Mouse (Mus musculus) ES-E14 (cell line): ENCODE measurements around the gene Rnpep. TPM values are rescaled to one million over a fixed set of nuclear protein-coding genes. Genes with fewer than 3 reads are reported as not detected.
"Not testable (repeated sequence)": the region's sequence is repeated elsewhere in the genome, so short reads cannot be mapped to it uniquely, and the experiment has no call there.

ENCODE experiments used
- DNase-seq: peaks from one replicate; pipeline ENCODE4 v3.0.0-alpha.2; 2013; ENCODE audit warnings: low read depth, low spot score
- H3K27ac ChIP-seq: 2 replicates; pipeline ENCODE4 v1.5.1; 2012; ENCODE audit warnings: low read depth, mild to moderate bottlenecking, low read length, moderate library complexity, mixed read lengths; ENCODE audit not compliant: poor library complexity, insufficient read depth, severe bottlenecking
- H3K36me3 ChIP-seq: 2 replicates; pipeline ENCODE4 v1.6.1; 2012; ENCODE audit warnings: mild to moderate bottlenecking, low read length, moderate library complexity, mixed read lengths; ENCODE audit not compliant: control insufficient read depth, poor library complexity, insufficient read depth, severe bottlenecking
- H3K4me1 ChIP-seq, 2 experiments: fragments of 150-350 bp in 1 of 2; sonication (generic) in 1 of 2; 2 replicates each; pipeline ENCODE4 v1.6.1; 2012; ENCODE audit warnings: low read length in 2 of 2, mild to moderate bottlenecking in 1 of 2, mixed read lengths in 1 of 2; ENCODE audit not compliant: control insufficient read depth in 2 of 2, insufficient read depth in 2 of 2, poor library complexity in 1 of 2
- H3K4me3 ChIP-seq, 2 experiments: fragments of 150-350 bp in 1 of 2; sonication (generic) in 1 of 2; 2 replicates each; pipeline ENCODE4 v1.5.1; 2012; ENCODE audit warnings: low read length in 2 of 2, low read depth in 1 of 2, mild to moderate bottlenecking in 1 of 2, mixed read lengths in 1 of 2; ENCODE audit not compliant: insufficient read depth in 1 of 2, poor library complexity in 1 of 2, severe bottlenecking in 1 of 2
- H3K9ac ChIP-seq: 2 replicates; pipeline ENCODE4 v1.6.1; 2012; ENCODE audit warnings: low read depth, mild to moderate bottlenecking, low read length, mixed read lengths; ENCODE audit not compliant: poor library complexity, insufficient read depth, severe bottlenecking
- H3K9me3 ChIP-seq: fragments of 150-350 bp; sonication (generic); 2 replicates; pipeline ENCODE4 v1.6.1; 2012; ENCODE audit warnings: low read depth, mild to moderate bottlenecking, low read length; ENCODE audit not compliant: control insufficient read depth, insufficient read depth
- CHD2 ChIP-seq: IDR thresholded peaks from 2 replicates; pipeline ENCODE4 v1.6.1; 2014; ENCODE audit warnings: mild to moderate bottlenecking, low read depth, low read length, inconsistent platforms
- HCFC1 ChIP-seq: IDR thresholded peaks from 2 replicates; pipeline ENCODE4 v1.6.1; 2012; ENCODE audit warnings: low read length, inconsistent platforms, borderline replicate concordance; ENCODE audit not compliant: insufficient read depth
- MAFK ChIP-seq: IDR thresholded peaks from 2 replicates; pipeline ENCODE4 v1.6.1; 2014; ENCODE audit warnings: mild to moderate bottlenecking, low read depth, low read length, inconsistent platforms; ENCODE audit not compliant: insufficient read depth
- ZC3H11A ChIP-seq: IDR thresholded peaks from 2 replicates; pipeline ENCODE4 v1.6.1; 2012; ENCODE audit warnings: low read depth, mild to moderate bottlenecking, inconsistent platforms, low read length, borderline replicate concordance
- ZNF384 ChIP-seq: IDR thresholded peaks from 2 replicates; pipeline ENCODE4 v1.6.1; 2012; ENCODE audit warnings: low read depth, low read length, inconsistent platforms
- in situ Hi-C, 2 experiments: fragments of 600-800 bp; cut with MboI; formaldehyde crosslinking; loops; one replicate each; pipeline ENCODE4 v1.15.1; 2025; ENCODE audit warnings: low sequenced_read_pairs in 2 of 2, inconsistent platforms in 1 of 2; ENCODE audit not compliant: unreplicated experiment in 2 of 2
- total RNA-seq: library from RNA; depleted of rRNA; stranded (reverse); fragments of 300-350 nt; gene quantifications from 2 replicates; pipeline ENCODE4 v1.2.3, GENCODE M21; 2012

Gene Rnpep
- total RNA-seq, 1 experiment, result 21.8 TPM

- Histone ChIP-seq H3K9ac (no peak overlapping the region), H3K4me3 (no peak overlapping the region), H3K9me3 (no peaks in the 10 kb centered on the region), H3K4me1 (peaks cover 4 to 28% of the 10 kb centered on the region in 2 experiments), H3K27ac (peak overlapping the region; percentile 63; the same call in 1 of the 2 replicates), H3K36me3 (peaks cover 21% of the 10 kb centered on the region)
- TF ChIP-seq ZC3H11A (no peak), CHD2 (no peak)
- no peak for DNase-seq
- in situ Hi-C loops, result no loop called here
Observed at GRCm38 (mm10) chr1:135250706-135251105, 33.2 kb downstream of the Rnpep start.

GRCm38 (mm10) chr1:135248434-135248850 lies 35.4 kb downstream of the Rnpep start:
- in situ Hi-C loops, result no loop called here
- peak overlapping the region; percentile 40; the same call in 1 of the 2 replicates for H3K9ac ChIP-seq
- peak; percentile 69 for DNase-seq
- H3K4me1 ChIP-seq, result peaks cover 4 to 22% of the 10 kb centered on the region in 2 experiments
- no peak overlapping the region for H3K27ac ChIP-seq
- H3K9me3 ChIP-seq, result no peaks in the 10 kb centered on the region
- TF ChIP-seq HCFC1 (peak; percentile 84), ZNF384 (no peak), ZC3H11A (no peak), CHD2 (no peak), MAFK (no peak)
- no peaks in the 10 kb centered on the region for H3K36me3 ChIP-seq
- H3K4me3 ChIP-seq, result peak overlapping the region; percentile 42 to 49

GRCm38 (mm10) chr1:135244014-135244413 lies 39.9 kb downstream of the Rnpep start:
- Histone ChIP-seq H3K9ac (no peak overlapping the region), H3K4me1 (no peaks in the 10 kb centered on the region), H3K27ac (no peak overlapping the region), H3K4me3 (no peak overlapping the region), H3K36me3 (no peaks in the 10 kb centered on the region), H3K9me3 (no peaks in the 10 kb centered on the region)
- in situ Hi-C loops, result no loop called here
- TF ChIP-seq CHD2, result no peak
- TF ChIP-seq HCFC1, result no peak
- no peak for TF ChIP-seq ZNF384
- TF ChIP-seq MAFK, result no peak
- no peak for TF ChIP-seq ZC3H11A
- DNase-seq, result no peak

GRCm38 (mm10) chr1:135240206-135240605 lies 43.7 kb downstream of the Rnpep start:
- in situ Hi-C loops, result not testable (repeated sequence)

GRCm38 (mm10) chr1:135237131-135237851 lies 46.6 kb downstream of the Rnpep start:
- in situ Hi-C loops, result no loop called here
- TF ChIP-seq CHD2 (no peak), ZC3H11A (no peak), MAFK (no peak), ZNF384 (no peak), HCFC1 (no peak)
- no peaks in the 10 kb centered on the region for H3K9me3 ChIP-seq
- peaks cover 1 to 10% of the 10 kb centered on the region in 2 experiments; a peak in 2 of 4 replicates for H3K4me1 ChIP-seq
- no peaks in the 10 kb centered on the region for H3K36me3 ChIP-seq
- H3K9ac ChIP-seq, result no peak overlapping the region
- no peak overlapping the region for H3K4me3 ChIP-seq
- H3K27ac ChIP-seq, result no peak overlapping the region
- no peak for DNase-seq

More at GRCm38 (mm10) chr1:135240206-135240605, 43.7 kb downstream of the Rnpep start:
- not testable (repeated sequence) for H3K4me1 ChIP-seq, H3K9me3 ChIP-seq, DNase-seq, H3K36me3 ChIP-seq, H3K4me3 ChIP-seq, H3K27ac ChIP-seq, H3K9ac ChIP-seq
